Mouse (Mus musculus) heart, adult 9 months (tissue): ENCODE data around the gene Aldh3b2.

Experiments used
- DNase-seq, 2 experiments: peaks; one replicate each; pipeline ENCODE4 v3.0.0; 2022; ENCODE audit warnings: low spot score in 2 of 2

Aldh3b2 gene

GRCm38 (mm10) chr19:3972229-3972628 lies at the start of gene Aldh3b2:
Gene Aldh3b2 (plus strand): TSS chr19:3972328.
- DNase-seq, result no peak

- no peak for DNase-seq
These were observed 49.3 kb upstream of the Aldh3b2 start for GRCm38 (mm10) chr19:3922661-3923371.

GRCm38 (mm10) chr19:3923586-3923985 lies 48.5 kb upstream of the Aldh3b2 start:
- DNase-seq, result peak in 1 of 2 experiments; percentile 54

GRCm38 (mm10) chr19:3924190-3924589 lies 47.9 kb upstream of the Aldh3b2 start:
- no peak for DNase-seq

GRCm38 (mm10) chr19:3924868-3925267 lies 47.3 kb upstream of the Aldh3b2 start:
- DNase-seq, result no peak

- no peak for DNase-seq
These were observed 46.3 kb upstream of the Aldh3b2 start for GRCm38 (mm10) chr19:3925859-3926258.

GRCm38 (mm10) chr19:3926279-3926678 lies 45.8 kb upstream of the Aldh3b2 start:
- no peak for DNase-seq

GRCm38 (mm10) chr19:3926685-3927084 lies 45.4 kb upstream of the Aldh3b2 start:
- DNase-seq, result no peak

- no peak for DNase-seq
These were observed 44.1 kb upstream of the Aldh3b2 start for GRCm38 (mm10) chr19:3927989-3928388.

- no peak for DNase-seq
These were observed 43.3 kb upstream of the Aldh3b2 start for GRCm38 (mm10) chr19:3928779-3929178.

- DNase-seq, result peak; percentile 88 to 92
These were observed 42.8 kb upstream of the Aldh3b2 start, which contains the start of gene Aldh3b1 for GRCm38 (mm10) chr19:3929211-3929941. Gene Aldh3b1 (minus strand): TSS chr19:3929808.

- DNase-seq, result no peak
These were observed 41.7 kb upstream of the Aldh3b2 start for GRCm38 (mm10) chr19:3930262-3931057.

GRCm38 (mm10) chr19:3931716-3932115 lies 40.4 kb upstream of the Aldh3b2 start:
- peak in 1 of 2 experiments; percentile 59 for DNase-seq

- DNase-seq, result peak; percentile 78 to 85
These were observed 36.9 kb upstream of the Aldh3b2 start, which contains the start of gene Unc93b1 for GRCm38 (mm10) chr19:3935032-3935895. Gene Unc93b1 (plus strand): TSS chr19:3935186.

- DNase-seq, result peak; percentile 77 to 84
These were observed 36.0 kb upstream of the Aldh3b2 start for GRCm38 (mm10) chr19:3935896-3936850.

GRCm38 (mm10) chr19:3942315-3942714 lies 29.8 kb upstream of the Aldh3b2 start:
- DNase-seq, result no peak

GRCm38 (mm10) chr19:3942986-3943735 lies 29.0 kb upstream of the Aldh3b2 start:
- no peak for DNase-seq

GRCm38 (mm10) chr19:3945872-3946564 lies 26.1 kb upstream of the Aldh3b2 start:
- DNase-seq, result peak in 1 of 2 experiments; percentile 39

- DNase-seq, result peak in 1 of 2 experiments; percentile 63
These were observed 25.4 kb upstream of the Aldh3b2 start for GRCm38 (mm10) chr19:3946715-3947114.
